ENCODE assay signal across 21 mouse cellular contexts in the genomic region with DNA sequence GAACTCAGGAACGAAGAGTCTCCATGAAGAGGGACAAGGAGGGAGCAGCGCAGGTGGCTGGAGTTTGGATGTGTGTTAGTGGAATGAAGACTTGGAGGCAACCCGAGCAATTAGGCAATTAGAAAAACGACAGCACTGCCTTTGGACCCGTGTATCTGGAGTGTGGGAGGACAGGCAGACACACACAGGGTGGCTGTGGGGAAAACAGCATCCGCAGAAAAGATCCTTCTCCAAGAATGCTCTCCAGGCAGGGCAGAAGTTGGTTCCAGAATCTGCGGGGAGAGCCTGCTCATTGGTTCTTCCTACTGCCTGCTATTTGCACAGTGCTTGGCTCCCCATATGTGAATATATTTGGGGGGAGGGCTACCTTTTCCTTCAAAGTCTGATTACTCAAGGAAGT.
DNase-seq lines count a peak whose midpoint lies in the region; ATAC-seq lines count a peak whose summit lies in the region.
"Had no signal": no experiment of that assay in that cellular context is flagged by ENCODE, and none has a peak within 500 bp of the region (broad histone marks: within the 10 kb centered on the region; RNA-seq: fewer than 3 reads in every experiment).

No protein-coding gene starts in this region.

- DNase-seq in frontal cortex, postnatal 10 days (ENCODE audit: low spot score in 2 of 2), result no peak
- DNase-seq in right cerebral cortex, postnatal 25 days, result peak; percentile 12
- no peak for DNase-seq in right cerebral cortex, postnatal 10 days (ENCODE audit: low spot score in 2 of 2)
- peak; percentile 83 for DNase-seq in layer of hippocampus, adult 9-11 months
- no peak for DNase-seq in testis, postnatal 10 days (ENCODE audit: low spot score)
- no peak for DNase-seq in lung, postnatal 36 days
- no peak for DNase-seq in spleen, adult 18-20 months
- DNase-seq: adrenal gland, adult 8-10 months; adrenal gland, postnatal 36 days; B cell, adult 2 months; cerebellum, adult 11 months; cerebellum, adult 8-10 months; cerebellum, postnatal 14 days; embryo, embryonic 11 days; gastrocnemius, adult 2 months; gastrocnemius, postnatal 36 days; heart, adult 11 months; heart, postnatal 36 days had no signal

- ATAC-seq in frontal cortex, adult (ENCODE audit: low TSS enrichment), result peak; percentile 76
- ATAC-seq: CD4-positive, CD25-positive, alpha-beta regulatory T cell, adult 4 months; forebrain, embryonic 14.5 days had no signal

Comparison
In these comparisons a context has a peak if more than half of its experiments do, and no peak if none do; other contexts are left out.
1. DNase-seq: peak in right cerebral cortex, postnatal 25 days (single experiment) and layer of hippocampus, adult 9-11 months (single experiment); none in frontal cortex, postnatal 10 days (0 of 2), right cerebral cortex, postnatal 10 days (0 of 2), testis, postnatal 10 days (single experiment), lung, postnatal 36 days (single experiment) and spleen, adult 18-20 months (0 of 2).